Mouse (Mus musculus) G1E-ER4 (cell line): ENCODE measurements around the gene Gm36210. TPM values are rescaled to one million over a fixed set of nuclear protein-coding genes. Genes with fewer than 3 reads are reported as not detected.

Experiments
- GATA1 ChIP-seq: IDR thresholded peaks from one replicate; pipeline ENCODE4 v1.8.0; 2012; ENCODE audit warnings: low read length, inconsistent platforms
- polyA plus RNA-seq: library from polyadenylated mRNA; stranded (reverse); fragments of >175 nt; gene quantifications from 2 replicates; pipeline ENCODE4 v1.2.3, GENCODE M21; 2012

Gm36210 gene
- polyA plus RNA-seq, 1 experiment, result not detected

GRCm38 (mm10) chr7:4915007-4915665, 8.8 kb upstream of the Gm36210 start, which contains the start of gene Zfp628:
Gene Zfp628 (plus strand): TSS chr7:4915217.
- no peak for TF ChIP-seq GATA1

DNA sequence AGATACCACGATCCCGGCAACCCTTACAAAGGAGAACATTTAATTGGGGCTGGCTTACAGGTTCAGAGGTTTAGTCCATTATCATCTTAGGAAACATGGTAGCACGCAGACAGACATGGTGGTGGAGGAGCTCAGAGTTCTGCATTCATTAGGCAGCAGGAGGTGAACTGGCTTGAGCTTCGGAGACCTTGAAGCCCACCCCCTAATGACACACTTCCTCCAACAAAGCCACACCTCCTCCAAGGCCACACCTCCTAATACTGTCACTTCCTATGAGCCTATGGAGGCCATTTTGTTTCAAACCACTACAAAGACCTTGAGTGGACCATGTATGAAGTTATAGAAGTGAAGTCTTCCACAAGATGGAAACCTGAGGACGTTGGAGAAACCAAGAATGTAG, 5.9 kb upstream of the Gm36210 start:
- no peak for TF ChIP-seq GATA1

GRCm38 (mm10) chr7:4911561-4911960, 5.2 kb upstream of the Gm36210 start:
- no peak for TF ChIP-seq GATA1

DNA sequence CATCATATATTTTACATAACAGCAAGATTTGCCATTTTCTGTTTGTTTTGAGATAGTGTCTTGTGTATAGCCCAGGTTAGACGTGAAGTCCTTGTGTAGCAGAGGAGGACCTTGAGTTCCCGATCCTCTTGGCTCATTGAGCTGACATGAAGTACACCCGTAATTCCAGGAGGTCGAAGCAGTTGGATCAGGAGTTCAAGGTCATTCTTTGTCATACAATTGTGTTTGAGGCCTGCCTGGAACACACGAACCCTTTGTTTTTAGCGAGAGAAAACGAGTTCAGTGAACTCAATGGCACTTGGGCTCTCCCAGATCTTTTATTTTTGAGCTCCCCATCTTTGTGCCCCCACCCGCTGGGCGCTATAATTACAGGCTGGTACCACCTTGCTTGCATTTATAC, 3.9 kb downstream of the Gm36210 start:
- no peak for TF ChIP-seq GATA1

GRCm38 (mm10) chr7:4901171-4901570, 5.1 kb downstream of the Gm36210 start:
- no peak for TF ChIP-seq GATA1

GRCm38 (mm10) chr7:4900523-4900851, 5.8 kb downstream of the Gm36210 start:
- no peak for TF ChIP-seq GATA1

GRCm38 (mm10) chr7:4899649-4900522, 6.4 kb downstream of the Gm36210 start:
- no peak for TF ChIP-seq GATA1

DNA sequence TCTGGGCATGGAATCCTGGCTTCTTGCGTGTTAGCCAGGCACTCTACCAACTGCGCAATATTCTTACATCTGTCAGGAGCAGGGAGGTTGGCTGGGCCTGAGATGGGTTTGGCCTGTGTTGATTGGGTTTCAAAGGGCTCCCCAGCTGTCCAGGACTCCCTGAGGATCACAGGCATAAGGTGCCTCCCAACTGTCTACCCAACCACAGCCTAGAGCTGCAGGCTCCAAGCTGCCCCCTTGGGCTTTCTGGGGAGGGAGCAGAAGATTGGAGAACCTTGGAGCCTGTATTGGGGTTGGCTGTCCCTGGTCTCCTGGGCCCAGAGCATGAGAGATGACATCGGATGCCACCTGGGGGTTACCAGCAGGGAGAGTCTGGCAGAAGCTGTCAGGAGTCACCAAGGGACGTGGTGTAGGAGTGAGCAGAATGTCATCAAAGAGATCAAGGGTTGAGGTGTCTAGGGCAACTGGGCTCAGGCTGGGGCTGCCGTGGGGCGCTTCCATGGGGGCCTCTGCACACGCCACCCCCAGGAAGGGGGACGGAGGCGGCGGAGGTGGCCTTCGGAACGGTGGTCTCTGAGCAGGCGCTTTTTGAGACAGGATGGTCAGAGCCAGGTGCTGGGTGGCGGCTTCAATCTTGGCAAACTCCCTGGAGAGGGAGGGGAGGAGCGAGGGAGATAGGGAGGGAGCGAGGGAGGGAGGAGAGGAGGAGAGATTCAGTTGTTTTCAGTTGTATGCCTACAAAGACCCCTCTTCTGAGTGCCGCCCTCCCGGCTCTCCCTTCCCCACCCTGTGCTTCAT, 7.3 kb downstream of the Gm36210 start:
- no peak for TF ChIP-seq GATA1

GRCm38 (mm10) chr7:4895186-4895585, 11.1 kb downstream of the Gm36210 start:
- no peak for TF ChIP-seq GATA1

DNA sequence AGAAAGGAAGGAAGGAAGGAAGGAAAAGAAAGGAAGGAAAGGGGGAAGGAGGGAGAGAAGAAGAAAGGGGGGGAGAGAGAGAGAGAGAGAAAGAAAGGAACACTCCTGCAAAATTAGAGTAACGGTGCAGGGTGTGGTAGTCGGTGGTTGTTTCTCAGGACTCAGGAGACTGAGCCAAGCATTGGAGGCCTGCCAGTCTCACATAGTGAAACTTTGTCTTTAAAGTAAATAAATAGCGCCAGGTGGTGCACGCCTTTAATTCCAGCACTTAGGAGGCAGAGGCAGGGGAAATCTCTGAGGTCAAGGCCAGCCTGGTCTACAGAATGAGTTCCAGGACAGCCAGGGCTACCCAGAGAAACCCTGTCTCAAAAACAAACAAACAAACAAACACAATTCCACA, 19.6 kb downstream of the Gm36210 start:
- TF ChIP-seq GATA1, result no peak

DNA sequence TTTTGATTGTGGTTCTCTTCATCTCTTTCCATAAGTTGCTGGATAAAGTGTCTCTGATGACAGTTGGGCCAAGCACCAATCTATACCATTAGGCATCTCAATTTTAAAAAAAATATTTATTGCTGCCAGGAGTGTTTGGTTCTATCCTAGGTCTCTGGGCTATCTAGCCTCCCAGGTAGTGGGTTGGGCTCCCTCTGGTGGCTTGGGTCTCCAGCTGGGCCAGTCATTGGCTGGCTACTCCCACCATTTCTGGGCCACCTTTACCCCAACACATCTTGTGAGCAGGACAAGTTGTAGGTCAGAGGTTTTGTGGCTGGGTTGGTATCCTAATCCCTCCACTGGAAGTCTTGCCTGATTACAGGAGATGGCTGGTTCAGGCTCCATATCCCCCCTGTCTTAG, 28.1 kb downstream of the Gm36210 start:
- no peak for TF ChIP-seq GATA1

DNA sequence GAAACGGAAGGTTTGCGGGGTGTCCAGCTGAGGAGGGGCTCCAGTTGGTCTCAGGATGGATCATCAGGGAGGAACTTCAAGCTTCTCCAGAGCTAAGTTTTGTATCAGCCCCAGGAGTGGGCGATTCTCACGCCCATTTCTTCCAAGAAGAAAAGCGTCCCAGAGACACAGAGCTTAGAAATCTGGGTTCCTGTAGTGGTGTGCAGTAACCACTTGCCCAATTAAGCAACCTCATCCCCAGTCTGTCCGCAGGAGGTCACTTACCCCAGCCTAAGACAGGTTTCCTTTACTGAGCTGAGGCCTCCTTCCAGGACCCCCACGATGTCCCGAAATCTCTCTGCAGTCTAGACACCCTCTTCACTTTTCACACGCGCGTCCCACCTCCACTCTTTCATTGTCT, 29.1 kb downstream of the Gm36210 start:
- no peak for TF ChIP-seq GATA1

- TF ChIP-seq GATA1, result no peak
Measured at GRCm38 (mm10) chr7:4876753-4877221, 29.5 kb downstream of the Gm36210 start, which contains the start of gene Isoc2a. Gene Isoc2a (plus strand): TSS chr7:4877153.

- TF ChIP-seq GATA1, result no peak
Measured at GRCm38 (mm10) chr7:4870133-4870532, 36.2 kb downstream of the Gm36210 start, which contains the start of gene Isoc2b. Gene Isoc2b (minus strand): TSS chr7:4870258.

DNA sequence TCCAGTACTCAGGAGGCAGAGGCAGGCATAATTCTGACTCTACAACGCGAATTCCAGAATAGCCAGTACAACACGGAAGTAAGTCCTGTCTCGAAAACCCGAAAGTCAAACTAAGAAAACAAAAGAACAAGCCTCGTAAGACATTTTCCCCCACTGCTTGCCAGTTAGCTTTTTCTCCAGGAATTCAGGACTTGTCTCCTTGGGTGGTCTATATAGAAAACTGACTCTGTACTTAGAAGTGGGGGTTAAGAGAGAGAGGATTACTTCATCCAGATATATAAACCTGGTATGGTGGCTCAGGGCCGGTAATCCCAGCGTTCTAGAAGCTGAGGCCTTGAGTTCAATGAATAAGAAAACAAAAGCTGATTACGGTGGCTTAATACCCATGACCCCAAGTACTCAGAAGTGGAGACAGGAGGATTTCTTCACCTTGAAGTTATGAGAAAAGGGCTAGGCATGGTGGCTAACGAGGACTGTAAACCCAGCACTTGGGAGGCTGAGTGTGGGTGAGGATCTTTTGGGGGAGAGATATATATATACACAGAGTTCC, 39.6 kb downstream of the Gm36210 start:
- TF ChIP-seq GATA1, result no peak
